Mouse (Mus musculus): ENCODE measurements at regions not wholly inside any gene's neighbourhood (a gene's known extent, or its start where the extent isn't known, plus 50 kb on each side); places are given as distances from the start of the nearest gene placed in this dataset.
A peak's percentile ranks its signal among the peaks of the same experiment; 100 is the strongest.

GRCm38 (mm10) chr14:24874426-24875155 is 387.7 kb downstream of the Rps24 start:
- no peak for DNase-seq
- intact Hi-C loops (cut with DNase I) = loop anchor here (5.0 kb wide), 1 partner anchor 367 kb away; no protein-coding TSS in a partner anchor

- no peak for DNase-seq
- intact Hi-C loops (cut with DNase I) = no loop called here
These were observed 388.2 kb downstream of the Rps24 start for GRCm38 (mm10) chr14:24875156-24875545.

- intact Hi-C loops (cut with DNase I) = no loop called here
- DNase-seq = no peak
These were observed 389.0 kb downstream of the Rps24 start for GRCm38 (mm10) chr14:24875934-24876333.

- intact Hi-C loops (cut with DNase I) = no loop called here
- no peak for DNase-seq
These were observed 389.6 kb downstream of the Rps24 start for GRCm38 (mm10) chr14:24876508-24876907.

- no peak for DNase-seq
- intact Hi-C loops (cut with DNase I) = no loop called here
These were observed 390.9 kb downstream of the Rps24 start for GRCm38 (mm10) chr14:24877853-24878252.

GRCm38 (mm10) chr14:24886164-24886563 is 399.2 kb downstream of the Rps24 start:
- no peak for DNase-seq
- intact Hi-C loops (cut with DNase I) = no loop called here

- intact Hi-C loops (cut with DNase I) = no loop called here
- DNase-seq = no peak
These were observed 400.0 kb downstream of the Rps24 start for GRCm38 (mm10) chr14:24886896-24887421.

- no peak for DNase-seq
- intact Hi-C loops (cut with DNase I) = no loop called here
These were observed 403.9 kb downstream of the Rps24 start for GRCm38 (mm10) chr14:24890856-24891255.

GRCm38 (mm10) chr14:24895196-24895595 is 408.3 kb downstream of the Rps24 start:
- intact Hi-C loops (cut with DNase I) = no loop called here
- no peak for DNase-seq

GRCm38 (mm10) chr14:24896681-24897080 is 409.8 kb downstream of the Rps24 start:
- DNase-seq = no peak
- intact Hi-C loops (cut with DNase I) = no loop called here

- intact Hi-C loops (cut with DNase I) = loop anchor here (5.0 to 10.0 kb wide), 2 partner anchors 554 to 662 kb away; partner anchors contain the start of gene Zmiz1
- peak in 1 of 2 experiments; percentile 12 for DNase-seq
These were observed 413.7 kb downstream of the Rps24 start for GRCm38 (mm10) chr14:24900501-24901179.

- DNase-seq = no peak
- intact Hi-C loops (cut with DNase I) = loop anchor here (5.0 to 10.0 kb wide), 2 partner anchors 553 to 661 kb away; partner anchors contain the start of gene Zmiz1
These were observed 414.8 kb downstream of the Rps24 start for GRCm38 (mm10) chr14:24901726-24902125.

- DNase-seq = peak; percentile 35 to 46
- intact Hi-C loops (cut with DNase I) = loop anchor here (5.0 to 10.0 kb wide), 2 partner anchors 552 to 659 kb away; partner anchors contain the start of gene Zmiz1
These were observed 415.9 kb downstream of the Rps24 start for GRCm38 (mm10) chr14:24902870-24903269.

- no peak for DNase-seq
- intact Hi-C loops (cut with DNase I) = loop anchor here (5.0 to 10.0 kb wide), 2 partner anchors 550 to 658 kb away; partner anchors contain the start of gene Zmiz1
These were observed 417.8 kb downstream of the Rps24 start for GRCm38 (mm10) chr14:24904712-24905111.

GRCm38 (mm10) chr14:24906916-24907315 is 420.0 kb downstream of the Rps24 start:
- intact Hi-C loops (cut with DNase I) = loop anchor here (10.0 kb wide), 1 partner anchor 548 kb away; the partner anchor contains the start of gene Zmiz1

GRCm38 (mm10) chr14:24908377-24908776 is 421.5 kb downstream of the Rps24 start:
- intact Hi-C loops (cut with DNase I) = loop anchor here (10.0 kb wide), 1 partner anchor 546 kb away; the partner anchor contains the start of gene Zmiz1
- DNase-seq = no peak

More at GRCm38 (mm10) chr14:24906916-24907315, 420.0 kb downstream of the Rps24 start:
- no peak for DNase-seq

- no peak for DNase-seq
- intact Hi-C loops (cut with DNase I) = no loop called here
These were observed 424.7 kb downstream of the Rps24 start for GRCm38 (mm10) chr14:24911621-24912020.

- intact Hi-C loops (cut with DNase I) = no loop called here
- DNase-seq = no peak
These were observed 432.1 kb downstream of the Rps24 start for GRCm38 (mm10) chr14:24919056-24919455.

- no peak for DNase-seq
- intact Hi-C loops (cut with DNase I) = no loop called here
These were observed 435.1 kb downstream of the Rps24 start for GRCm38 (mm10) chr14:24922006-24922405.

- no peak for DNase-seq
- intact Hi-C loops (cut with DNase I) = no loop called here
These were observed 437.6 kb downstream of the Rps24 start for GRCm38 (mm10) chr14:24924561-24924960.

Measured in heart, postnatal 36 days (tissue).